Mouse (Mus musculus) adrenal gland, postnatal 10 days (tissue): Measurements from ENCODE around the gene Pcsk7. TPM values are rescaled to one million over a fixed set of nuclear protein-coding genes. Genes with fewer than 3 reads are reported as not detected.

Source experiments
- DNase-seq: peaks from one replicate; pipeline ENCODE4 v3.0.0; 2021; ENCODE audit warnings: mixed read lengths
- long read RNA-seq, 2 experiments: library from polyadenylated mRNA; stranded (forward); transcript quantifications; one replicate each; pipeline ENCODE4 v2.0.0; 2021
- total RNA-seq, 2 experiments: library from RNA; stranded (reverse); gene quantifications; 2 replicates each; pipeline ENCODE4 v1.2.3; 2021

Pcsk7 gene
- total RNA-seq: 10 to 100 TPM; 23.4 to 29.6 TPM
- long read RNA-seq, experiment 1, transcript Pcsk7-201 (17 exons, 3,876 nt): major isoform, 15 of 34 reads
- long read RNA-seq, experiment 1, partial matches to known transcripts: 8 of 34 reads
- long read RNA-seq, experiment 1, other reads (novel, unspliced or antisense): 8 of 34 reads
- long read RNA-seq, experiment 2, transcript Pcsk7-201 (17 exons, 3,876 nt): major isoform, 12 of 21 reads
- long read RNA-seq, experiment 2, partial matches to known transcripts: 4 of 21 reads
- long read RNA-seq, experiment 2, other reads (novel, unspliced or antisense): 4 of 21 reads

GRCm38 (mm10) chr9:45906355-45907077, at the start of gene Pcsk7, which contains the start of gene Rnf214:
Gene Pcsk7, plus strand, starts transcription at chr9:45906497.
Gene Rnf214, minus strand, starts transcription at chr9:45906911.
- DNase-seq: peak; percentile 96

- no peak for DNase-seq
Observed at GRCm38 (mm10) chr9:45859364-45859763, 46.9 kb upstream of the Pcsk7 start.

GRCm38 (mm10) chr9:45861813-45862212, 44.5 kb upstream of the Pcsk7 start:
- DNase-seq: no peak

- no peak for DNase-seq
Observed at GRCm38 (mm10) chr9:45869181-45869580, 37.1 kb upstream of the Pcsk7 start.

GRCm38 (mm10) chr9:45870265-45870664, 36.0 kb upstream of the Pcsk7 start:
- DNase-seq: no peak

GRCm38 (mm10) chr9:45877928-45878327, 28.4 kb upstream of the Pcsk7 start:
- peak; percentile 58 for DNase-seq

GRCm38 (mm10) chr9:45893681-45894080, 12.6 kb upstream of the Pcsk7 start:
- DNase-seq: no peak

GRCm38 (mm10) chr9:45905196-45905595, 1.1 kb upstream of the Pcsk7 start:
- DNase-seq: no peak

GRCm38 (mm10) chr9:45905811-45906237, 473 bp upstream of the Pcsk7 start:
- DNase-seq: peak; percentile 56

- DNase-seq: no peak
Observed at GRCm38 (mm10) chr9:45907078-45907428, 756 bp downstream of the Pcsk7 start.

- no peak for DNase-seq
Observed at GRCm38 (mm10) chr9:45910995-45911394, 4.7 kb downstream of the Pcsk7 start.

- peak; percentile 83 for DNase-seq
Observed at GRCm38 (mm10) chr9:45911673-45912072, 5.4 kb downstream of the Pcsk7 start.

- DNase-seq: no peak
Observed at GRCm38 (mm10) chr9:45915659-45916058, 9.4 kb downstream of the Pcsk7 start.

GRCm38 (mm10) chr9:45917041-45917934, 11.0 kb downstream of the Pcsk7 start:
- peak; percentile 80 for DNase-seq

- no peak for DNase-seq
Observed at GRCm38 (mm10) chr9:45919895-45920294, 13.6 kb downstream of the Pcsk7 start.

- DNase-seq: no peak
Observed at GRCm38 (mm10) chr9:45929285-45929684, 23.0 kb downstream of the Pcsk7 start.

- peak; percentile 52 for DNase-seq
Observed at GRCm38 (mm10) chr9:45931958-45932357, 25.7 kb downstream of the Pcsk7 start.

- DNase-seq: no peak
Observed at GRCm38 (mm10) chr9:45932571-45933415, 26.5 kb downstream of the Pcsk7 start.

- DNase-seq: no peak
Observed at GRCm38 (mm10) chr9:45935628-45936210, 29.4 kb downstream of the Pcsk7 start, which contains the start of gene Tagln. Gene Tagln, minus strand, starts transcription at chr9:45936058.

GRCm38 (mm10) chr9:45936883-45937282, 30.6 kb downstream of the Pcsk7 start:
- peak; percentile 78 for DNase-seq

- DNase-seq: peak; percentile 83
Observed at GRCm38 (mm10) chr9:45938088-45938487, 31.8 kb downstream of the Pcsk7 start.
